Mouse (Mus musculus): ENCODE measurements around the gene Oaz2. TPM values are rescaled to one million over a fixed set of nuclear protein-coding genes. Genes with fewer than 3 reads are reported as not detected.

Gene Oaz2
- polyA plus RNA-seq, 1 experiment from 2014 or later = 422 TPM

- no peak overlapping the region for H3K9ac ChIP-seq
- H3K9me3 ChIP-seq = no peaks in the 10 kb centered on the region
- peaks cover 6% of the 10 kb centered on the region; the same call in 1 of the 2 replicates for H3K36me3 ChIP-seq
- 98% methylated on average over 6 of the region's 6 CpGs for WGBS
- no peaks in the 10 kb centered on the region for H3K27me3 ChIP-seq
- H3K27ac ChIP-seq = no peak overlapping the region
- ATAC-seq (ENCODE audit: borderline replicate concordance, extremely low read depth, low FRiP score, low TSS enrichment) = no peak
- no peak overlapping the region for H3K4me3 ChIP-seq
- H3K4me1 ChIP-seq = no peaks in the 10 kb centered on the region
- H3K4me2 ChIP-seq = no peak overlapping the region
Observed at GRCm38 (mm10) chr9:65728588-65728987, 60.8 kb downstream of the Oaz2 start.

GRCm38 (mm10) chr9:65734931-65735330 is 67.1 kb downstream of the Oaz2 start:
- 87% methylated on average over 3 of the region's 3 CpGs for WGBS
- ATAC-seq (ENCODE audit: borderline replicate concordance, extremely low read depth, low FRiP score, low TSS enrichment) = no peak
- no peak overlapping the region for H3K27ac ChIP-seq

More at GRCm38 (mm10) chr9:65734931-65735330, 67.1 kb downstream of the Oaz2 start:
- Histone ChIP-seq H3K27me3 (no peaks in the 10 kb centered on the region), H3K4me1 (no peaks in the 10 kb centered on the region), H3K4me2 (no peak overlapping the region), H3K9me3 (no peaks in the 10 kb centered on the region), H3K36me3 (peaks cover 3% of the 10 kb centered on the region; the same call in 1 of the 2 replicates), H3K4me3 (no peak overlapping the region), H3K9ac (no peak overlapping the region)

Other genes starting within 250 kb of the Oaz2 start
- gene Slc51b, start 245.0 kb upstream of the Oaz2 start, polyA plus RNA-seq (2015; fragmentation: Nextera tagmentation; extraction: Ambion mirVana) = not detected in 2 replicates
- gene Mtfmt, start 232.2 kb upstream of the Oaz2 start, polyA plus RNA-seq (2015; fragmentation: Nextera tagmentation; extraction: Ambion mirVana) = 18.6 and 19.3 TPM in 2 replicates
- 88.6 and 97.0 TPM in 2 replicates for gene Spg21, start 207.1 kb upstream of the Oaz2 start, polyA plus RNA-seq (2015; fragmentation: Nextera tagmentation; extraction: Ambion mirVana)
- gene Ankdd1a, start 147.8 kb upstream of the Oaz2 start, polyA plus RNA-seq (2015; fragmentation: Nextera tagmentation; extraction: Ambion mirVana) = not detected in 2 replicates
- gene Plekho2, start 88.0 kb upstream of the Oaz2 start, polyA plus RNA-seq (2015; fragmentation: Nextera tagmentation; extraction: Ambion mirVana) = 21.7 TPM in 2 replicates
- gene Pif1, start 80.8 kb upstream of the Oaz2 start, polyA plus RNA-seq (2015; fragmentation: Nextera tagmentation; extraction: Ambion mirVana) = 16.6 and 19.0 TPM in 2 replicates
- 15.1 and 16.6 TPM in 2 replicates for gene Rbpms2, start 38.4 kb upstream of the Oaz2 start, polyA plus RNA-seq (2015; fragmentation: Nextera tagmentation; extraction: Ambion mirVana)
- gene Zfp609, start 159.6 kb downstream of the Oaz2 start, polyA plus RNA-seq (2015; fragmentation: Nextera tagmentation; extraction: Ambion mirVana) = 6.2 and 6.4 TPM in 2 replicates
- gene Pclaf, start 222.2 kb downstream of the Oaz2 start, polyA plus RNA-seq (2015; fragmentation: Nextera tagmentation; extraction: Ambion mirVana) = 258 and 259 TPM in 2 replicates
- 31.5 and 32.3 TPM in 2 replicates for gene Trip4, start 240.8 kb downstream of the Oaz2 start, polyA plus RNA-seq (2015; fragmentation: Nextera tagmentation; extraction: Ambion mirVana)
- gene Csnk1g1, start 240.9 kb downstream of the Oaz2 start, polyA plus RNA-seq (2015; fragmentation: Nextera tagmentation; extraction: Ambion mirVana) = 13.6 and 14.7 TPM in 2 replicates